Mouse (Mus musculus): ENCODE results near the gene Nr2c2.

DNA sequence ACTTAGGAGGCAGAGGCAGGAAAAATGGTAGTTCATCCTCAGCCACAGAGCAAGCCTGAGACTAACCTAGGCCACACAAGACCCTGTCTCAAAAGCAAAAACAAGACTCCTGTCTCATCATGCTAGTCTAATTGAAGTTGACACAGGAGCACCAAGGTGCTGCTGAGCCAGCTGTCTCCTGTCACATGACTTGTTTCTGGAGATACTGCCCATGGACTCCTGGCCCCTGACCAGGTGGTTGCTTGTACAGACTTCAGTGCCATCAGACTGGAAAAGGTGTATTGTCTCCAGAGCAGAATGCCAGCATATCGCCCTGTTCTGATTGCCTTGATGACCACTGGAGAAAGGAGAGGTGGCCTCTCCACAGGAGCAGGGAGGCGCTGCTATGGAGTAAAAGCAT, 10.5 kb upstream of the Nr2c2 start:
- TF ChIP-seq ZNF384 (IDR thresholded peaks at IDR 0.05; ENCODE audit: low read depth, low read length) (no peak), CHD2 (IDR thresholded peaks at IDR 0.05; ENCODE audit: low read depth, low read length) (no peak), HCFC1 (IDR thresholded peaks at IDR 0.05; ENCODE audit: borderline replicate concordance, insufficient read depth, low read length) (no peak), ZC3H11A (IDR thresholded peaks at IDR 0.05; ENCODE audit: borderline replicate concordance, low read depth, low read length) (no peak)

All from ES-E14 (cell line).